Mouse (Mus musculus): ENCODE measurements around the gene Fcgr1. TPM values are rescaled to one million over a fixed set of nuclear protein-coding genes. Genes with fewer than 3 reads are reported as not detected.
"Not testable (repeated sequence)": the region's sequence is repeated elsewhere in the genome, so short reads cannot be mapped to it uniquely, and the experiment has no call there.

The Fcgr1 gene
- polyA plus RNA-seq, 1 experiment from 2014 or later: 1.7 TPM

DNA sequence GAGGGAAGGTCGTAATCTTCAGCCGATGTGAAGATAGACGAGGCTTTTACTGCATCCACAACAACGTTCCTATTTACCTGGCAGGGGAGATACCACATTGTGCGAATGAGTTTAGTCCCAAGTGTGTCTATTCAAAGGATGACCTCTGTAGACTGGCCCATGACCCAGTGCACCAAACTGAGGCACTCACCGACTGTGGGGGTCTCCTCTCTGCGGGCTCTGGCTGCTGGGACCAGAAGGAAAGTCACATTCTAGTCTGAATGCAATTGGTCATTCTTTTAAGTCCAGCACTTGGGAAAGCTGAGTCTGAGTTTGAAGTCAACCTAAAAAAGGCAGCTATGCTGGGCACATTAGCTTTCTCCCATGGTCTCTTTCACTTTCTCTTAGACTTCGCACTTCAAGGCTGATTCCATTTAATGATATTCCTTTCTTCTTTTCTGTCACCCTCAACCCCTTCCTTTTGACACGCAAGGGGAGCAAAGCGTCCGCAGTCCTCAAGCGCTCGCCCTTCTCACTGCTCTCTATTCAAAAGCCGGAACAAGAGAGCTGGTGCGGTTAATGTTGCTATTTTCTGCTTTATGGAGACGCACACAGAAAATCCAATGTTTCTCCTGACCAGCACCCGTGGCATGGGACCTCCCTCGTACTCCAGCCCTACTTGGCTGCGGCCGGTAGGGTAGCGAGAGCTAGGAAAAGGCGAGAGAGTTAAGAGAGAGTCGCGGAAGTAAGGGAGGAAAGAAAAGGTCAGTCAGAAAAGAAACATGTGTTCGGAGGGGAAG is 39.8 kb upstream of the Fcgr1 start:
- peak overlapping the region; percentile 46 for H3K4me2 ChIP-seq
- H3K36me3 ChIP-seq: no peaks in the 10 kb centered on the region
- peak overlapping the region; percentile 27 for H3K4me3 ChIP-seq (replicated peaks)
- H3K27me3 ChIP-seq: peaks cover 99% of the 10 kb centered on the region
- H3K9me3 ChIP-seq (replicated peaks): no peaks in the 10 kb centered on the region
- no peak for ATAC-seq (replicated peaks; ENCODE audit: low FRiP score)
- no peak overlapping the region for H3K27ac ChIP-seq
- 2% methylated on average over 25 of the region's 25 CpGs for WGBS
- no peak overlapping the region for H3K9ac ChIP-seq
- H3K4me1 ChIP-seq: peaks cover 17% of the 10 kb centered on the region

DNA sequence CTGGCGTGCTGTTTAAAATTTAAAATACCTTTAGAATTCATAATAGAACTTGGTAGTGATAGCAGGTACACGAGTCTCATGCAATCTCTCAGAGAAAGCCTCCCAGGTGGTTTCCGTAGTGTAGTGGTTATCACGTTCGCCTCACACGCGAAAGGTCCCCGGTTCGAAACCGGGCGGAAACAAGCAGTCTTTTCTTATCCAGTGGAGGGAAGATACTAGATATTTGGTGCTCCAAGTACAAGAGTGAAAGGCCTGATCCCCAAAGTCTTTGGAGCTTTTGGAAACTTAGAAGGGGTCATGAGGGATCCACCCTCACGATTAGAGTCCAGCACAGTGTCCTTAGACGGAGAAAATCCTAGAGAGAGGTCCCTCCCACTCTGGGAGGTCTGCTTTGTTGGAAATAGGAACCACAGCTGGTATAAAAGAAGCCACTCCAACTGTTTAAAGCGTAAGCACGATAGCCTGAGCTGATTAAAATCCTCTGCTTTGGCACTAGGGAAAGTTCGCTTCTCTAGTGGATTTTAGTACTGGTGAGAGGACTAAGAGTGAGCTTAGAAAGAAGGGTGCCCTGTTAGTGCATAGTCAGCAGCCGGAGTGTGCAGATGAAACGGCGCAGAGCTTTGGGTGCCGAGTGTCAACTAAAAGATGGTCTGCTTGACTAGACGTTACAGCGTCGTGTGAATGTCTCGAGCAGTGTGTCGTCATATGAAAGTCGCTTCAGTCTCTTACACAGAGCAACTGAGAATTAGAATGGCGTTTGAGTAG is 39.0 kb upstream of the Fcgr1 start:
- Histone ChIP-seq H3K27me3 (peaks cover 97% of the 10 kb centered on the region), H3K4me3 (replicated peaks) (0 out of 2 replicates have a peak overlapping the region, but pooled peaks have one; percentile 27), H3K4me2 (peak overlapping the region; percentile 46; the same call in 1 of the 2 replicates), H3K27ac (no peak overlapping the region), H3K9ac (no peak overlapping the region), H3K9me3 (replicated peaks) (no peaks in the 10 kb centered on the region), H3K4me1 (peaks cover 17% of the 10 kb centered on the region), H3K36me3 (no peaks in the 10 kb centered on the region)
- no peak for ATAC-seq (replicated peaks; ENCODE audit: low FRiP score)
- WGBS: 4% methylated on average over 27 of the region's 27 CpGs

GRCm38 (mm10) chr3:96332000-96332399 is 38.2 kb upstream of the Fcgr1 start:
- Histone ChIP-seq H3K27ac (no peak overlapping the region), H3K4me3 (replicated peaks) (0 out of 2 replicates have a peak overlapping the region, but pooled peaks have one; percentile 4), H3K9me3 (replicated peaks) (no peaks in the 10 kb centered on the region), H3K27me3 (peaks cover 96% of the 10 kb centered on the region), H3K36me3 (no peaks in the 10 kb centered on the region), H3K4me1 (peaks cover 19% of the 10 kb centered on the region), H3K9ac (no peak overlapping the region), H3K4me2 (no peak overlapping the region; the same call in 1 of the 2 replicates)
- no peak for ATAC-seq (replicated peaks; ENCODE audit: low FRiP score)
- WGBS: 20% methylated on average over 14 of the region's 14 CpGs

DNA sequence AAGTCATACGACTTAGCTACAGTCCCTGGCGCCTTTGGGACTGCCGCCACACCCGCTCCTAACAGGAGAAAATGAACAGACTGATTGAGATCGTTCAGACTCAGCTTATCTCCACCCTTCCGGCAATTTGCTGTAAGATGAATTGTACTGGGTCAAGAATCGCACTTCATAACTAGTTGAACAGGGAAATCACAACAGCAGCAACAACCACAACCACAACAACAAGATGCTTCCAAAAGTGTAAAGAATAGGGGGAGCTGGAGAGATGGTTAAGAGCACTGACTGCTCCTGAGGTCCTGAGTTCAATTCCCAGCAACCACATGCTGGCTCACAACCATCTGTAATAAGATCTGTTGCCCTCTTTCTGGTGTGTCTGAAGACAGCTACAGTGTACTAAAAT is 37.7 kb upstream of the Fcgr1 start:
- no peaks in the 10 kb centered on the region for H3K9me3 ChIP-seq (replicated peaks)
- no peak for ATAC-seq (replicated peaks; ENCODE audit: low FRiP score)
- WGBS: 73% methylated on average over 7 of the region's 7 CpGs

GRCm38 (mm10) chr3:96330603-96331002 is 36.8 kb upstream of the Fcgr1 start:
- no peak overlapping the region for H3K27ac ChIP-seq
- 72% methylated on average over 7 of the region's 7 CpGs for WGBS
- H3K4me1 ChIP-seq: peaks cover 19% of the 10 kb centered on the region
- no peak overlapping the region for H3K4me2 ChIP-seq
- no peaks in the 10 kb centered on the region for H3K36me3 ChIP-seq
- H3K27me3 ChIP-seq: peaks cover 95% of the 10 kb centered on the region
- no peak overlapping the region for H3K9ac ChIP-seq
- no peak overlapping the region for H3K4me3 ChIP-seq (replicated peaks)
- ATAC-seq (replicated peaks; ENCODE audit: low FRiP score): no peak
- H3K9me3 ChIP-seq (replicated peaks): no peaks in the 10 kb centered on the region

More for the DNA sequence above, 37.7 kb upstream of the Fcgr1 start:
- no peak overlapping the region for H3K9ac ChIP-seq
- H3K4me1 ChIP-seq: peaks cover 19% of the 10 kb centered on the region
- H3K4me3 ChIP-seq (replicated peaks): no peak overlapping the region
- no peaks in the 10 kb centered on the region for H3K36me3 ChIP-seq
- H3K27ac ChIP-seq: no peak overlapping the region
- H3K27me3 ChIP-seq: peaks cover 95% of the 10 kb centered on the region
- no peak overlapping the region for H3K4me2 ChIP-seq

DNA sequence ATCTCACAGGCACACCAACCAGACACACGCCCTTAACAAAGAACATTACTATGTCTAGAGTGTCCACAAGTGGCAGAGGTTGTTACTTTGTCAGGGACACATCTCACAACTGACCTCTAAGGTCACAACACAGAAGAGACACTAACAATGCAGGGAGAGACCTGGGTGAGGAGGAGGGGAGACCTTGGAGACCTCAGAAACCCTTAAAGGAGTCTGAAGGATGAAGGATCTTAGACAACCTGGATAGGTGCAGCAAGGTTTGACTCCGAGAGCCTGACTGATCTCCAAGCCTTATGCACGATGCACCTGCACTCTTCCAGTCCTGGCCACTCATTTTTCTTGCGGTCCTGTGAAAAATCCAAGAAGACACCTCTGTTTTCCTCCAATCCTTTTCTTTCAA is 36.4 kb upstream of the Fcgr1 start:
- ATAC-seq (replicated peaks; ENCODE audit: low FRiP score): no peak
- no peaks in the 10 kb centered on the region for H3K9me3 ChIP-seq (replicated peaks)
- no peak overlapping the region for H3K9ac ChIP-seq
- H3K36me3 ChIP-seq: no peaks in the 10 kb centered on the region
- H3K27me3 ChIP-seq: peaks cover 95% of the 10 kb centered on the region
- H3K27ac ChIP-seq: no peak overlapping the region
- H3K4me2 ChIP-seq: no peak overlapping the region
- H3K4me1 ChIP-seq: peaks cover 19% of the 10 kb centered on the region
- 82% methylated on average over 4 of the region's 4 CpGs for WGBS
- H3K4me3 ChIP-seq (replicated peaks): no peak overlapping the region

DNA sequence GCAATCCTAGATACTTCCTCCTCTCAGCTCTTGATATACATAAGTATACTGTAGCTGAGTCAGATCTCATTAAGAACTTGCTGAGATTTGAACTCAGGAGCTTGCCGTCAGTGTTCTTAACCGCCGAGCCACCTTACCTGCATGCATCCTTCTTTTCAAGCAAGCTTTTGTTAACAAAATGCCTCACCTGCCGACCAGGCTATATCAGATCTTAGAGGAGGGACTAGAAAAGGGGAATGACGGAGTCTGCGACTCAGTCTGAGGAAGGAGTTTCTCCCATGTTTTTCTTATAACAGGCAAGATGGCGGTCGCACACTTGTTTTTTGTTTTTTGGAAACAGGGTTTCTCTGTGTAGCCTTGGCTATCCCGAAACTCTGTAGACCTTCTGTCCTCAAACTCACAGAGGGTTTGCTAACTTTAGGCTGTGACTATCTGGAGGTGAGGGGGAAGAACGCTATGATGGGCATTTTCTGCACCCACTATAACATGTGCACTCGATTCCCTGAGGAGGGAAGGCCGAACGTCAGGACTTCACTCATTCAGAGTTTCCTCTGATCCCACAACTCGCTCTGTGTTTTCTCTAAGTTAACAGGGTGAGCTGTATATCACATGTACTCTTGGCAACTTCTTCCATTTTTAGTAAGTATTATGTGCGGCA is 35.1 kb upstream of the Fcgr1 start:
- no peak; the same call in 1 of the 2 replicates for ATAC-seq (replicated peaks; ENCODE audit: low FRiP score)
- Histone ChIP-seq H3K4me1 (peaks cover 16% of the 10 kb centered on the region), H3K36me3 (no peaks in the 10 kb centered on the region), H3K27ac (no peak overlapping the region), H3K27me3 (peaks cover 95% of the 10 kb centered on the region), H3K4me2 (peak overlapping the region; percentile 67; the same call in 1 of the 2 replicates), H3K9me3 (replicated peaks) (no peaks in the 10 kb centered on the region), H3K9ac (no peak overlapping the region), H3K4me3 (replicated peaks) (peak overlapping the region; percentile 43; the same call in 1 of the 2 replicates)
- 16% methylated on average over 15 of the region's 15 CpGs for WGBS

- H3K9ac ChIP-seq: peak overlapping the region; percentile 36; the same call in 1 of the 2 replicates
- under 1% methylated on average over 49 of the region's 49 CpGs for WGBS
Measured at GRCm38 (mm10) chr3:96328060-96328729, 34.4 kb upstream of the Fcgr1 start.

GRCm38 (mm10) chr3:96327647-96328046 is 33.9 kb upstream of the Fcgr1 start:
- peaks cover 9% of the 10 kb centered on the region; the same call in 1 of the 2 replicates for H3K4me1 ChIP-seq
- H3K36me3 ChIP-seq: no peaks in the 10 kb centered on the region
- H3K4me3 ChIP-seq (replicated peaks): peak overlapping the region; percentile 43
- peaks cover 93% of the 10 kb centered on the region for H3K27me3 ChIP-seq
- peak; percentile 41 for ATAC-seq (replicated peaks; ENCODE audit: low FRiP score)
- peak overlapping the region; percentile 36; the same call in 1 of the 2 replicates for H3K9ac ChIP-seq
- WGBS: under 1% methylated on average over 17 of the region's 18 CpGs
- H3K4me2 ChIP-seq: peak overlapping the region; percentile 67
- no peak overlapping the region for H3K27ac ChIP-seq
- H3K9me3 ChIP-seq (replicated peaks): no peaks in the 10 kb centered on the region

More at GRCm38 (mm10) chr3:96328060-96328729, 34.4 kb upstream of the Fcgr1 start:
- H3K36me3 ChIP-seq; H3K27ac ChIP-seq; H3K9me3 ChIP-seq (replicated peaks): not testable (repeated sequence)
- Histone ChIP-seq H3K4me2 (peak overlapping the region; percentile 67), H3K27me3 (peaks cover 95% of the 10 kb centered on the region), H3K4me3 (replicated peaks) (peak overlapping the region; percentile 43), H3K4me1 (peaks cover 14% of the 10 kb centered on the region)
- ATAC-seq (replicated peaks; ENCODE audit: low FRiP score): peak; percentile 95

DNA sequence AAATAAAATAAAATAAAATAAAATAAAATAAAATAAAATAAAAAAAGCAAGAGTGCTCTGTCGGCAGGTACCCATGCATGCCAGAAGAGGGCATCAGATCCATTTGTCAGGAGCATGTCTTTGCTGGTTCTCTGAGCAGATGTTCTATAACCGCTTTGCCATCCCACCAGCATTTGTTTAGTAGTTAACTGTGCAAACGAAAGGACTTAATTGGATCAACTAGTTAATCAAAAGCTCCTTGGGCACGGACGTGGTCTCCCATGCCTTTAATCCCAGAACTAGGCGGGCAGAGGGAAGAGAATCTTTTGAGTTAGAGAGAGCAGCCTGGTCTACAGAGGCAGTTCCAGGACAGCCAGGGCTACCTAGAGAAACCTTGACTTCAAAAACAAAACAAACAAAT is 33.4 kb upstream of the Fcgr1 start:
- H3K36me3 ChIP-seq: no peaks in the 10 kb centered on the region
- H3K4me1 ChIP-seq: peaks cover 4% of the 10 kb centered on the region; the same call in 1 of the 2 replicates
- H3K4me3 ChIP-seq (replicated peaks): no peak overlapping the region
- no peak overlapping the region for H3K9ac ChIP-seq
- peak overlapping the region; percentile 67 for H3K4me2 ChIP-seq
- no peaks in the 10 kb centered on the region for H3K9me3 ChIP-seq (replicated peaks)
- ATAC-seq (replicated peaks; ENCODE audit: low FRiP score): no peak
- no peak overlapping the region for H3K27ac ChIP-seq
- H3K27me3 ChIP-seq: peaks cover 93% of the 10 kb centered on the region
- WGBS: 2% methylated on average over 6 of the region's 6 CpGs

DNA sequence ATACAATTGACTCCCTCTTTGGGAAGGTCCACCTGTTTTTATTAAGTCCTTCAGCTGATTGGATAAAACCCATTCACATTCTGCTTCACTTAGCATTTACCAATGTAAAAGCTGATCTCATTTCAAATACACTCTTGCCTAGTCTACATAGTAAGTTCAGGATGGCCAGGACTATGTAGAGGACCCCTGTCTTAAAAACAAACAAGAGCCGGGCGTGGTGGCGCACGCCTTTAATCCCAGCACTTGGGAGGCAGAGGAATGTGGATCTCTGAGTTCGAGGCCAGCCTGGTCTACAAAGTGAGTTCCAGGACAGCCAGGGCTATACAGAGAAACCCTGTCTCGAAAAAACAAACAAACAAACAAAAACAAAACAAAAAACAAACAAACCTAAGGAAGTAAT is 30.0 kb upstream of the Fcgr1 start:
- not testable (repeated sequence) for H3K27ac ChIP-seq

More for the DNA sequence above, 30.0 kb upstream of the Fcgr1 start:
- H3K4me1 ChIP-seq; H3K4me2 ChIP-seq; H3K9me3 ChIP-seq (replicated peaks); H3K4me3 ChIP-seq (replicated peaks); ATAC-seq (replicated peaks; ENCODE audit: low FRiP score); H3K9ac ChIP-seq; H3K36me3 ChIP-seq: not testable (repeated sequence)
- H3K27me3 ChIP-seq: peaks cover 66% of the 10 kb centered on the region
- WGBS: 66% methylated on average over 6 of the region's 6 CpGs

Measured in kidney, embryonic 15.5 days (tissue).